20 mouse cellular contexts compared by ENCODE assay signal in the genomic region with DNA sequence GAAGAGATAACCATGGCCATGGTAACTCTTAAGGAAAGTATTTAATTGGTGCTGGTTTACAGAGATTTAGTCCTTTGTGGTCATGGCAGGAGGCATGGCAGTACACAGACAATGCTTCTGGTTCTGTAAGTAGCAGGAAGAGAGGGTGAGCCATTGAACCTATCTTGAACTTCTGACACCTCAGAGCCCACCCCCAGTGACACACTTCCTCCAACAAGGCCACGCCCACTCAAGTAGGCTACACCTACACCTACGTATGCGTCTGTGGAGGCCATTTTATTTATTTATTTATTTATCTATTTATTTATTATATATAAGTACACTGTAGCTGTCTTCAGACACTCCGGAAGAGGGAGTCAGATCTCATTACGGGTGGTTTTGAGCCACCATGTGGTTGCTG. TPM values are rescaled to one million over a fixed set of nuclear protein-coding genes. Genes with fewer than 3 reads are reported as not detected.
DNase-seq lines count a peak whose midpoint lies in the region; ATAC-seq lines count a peak whose summit lies in the region.
"Had no signal": no experiment of that assay in that cellular context is flagged by ENCODE, and none has a peak within 500 bp of the region (broad histone marks: within the 10 kb centered on the region; RNA-seq: fewer than 3 reads in every experiment).

No protein-coding gene starts in this region.

- no peak overlapping the region for H3K9ac ChIP-seq in kidney, embryonic 16.5 days (replicated peaks; ENCODE audit: low read length)
- H3K9ac ChIP-seq: embryonic facial prominence, embryonic 12.5 days; forebrain, embryonic 13.5 days; forebrain, embryonic 15.5 days; forebrain, postnatal 0 days had no signal

- H3K4me3 ChIP-seq in kidney, embryonic 16.5 days (ENCODE audit: low read length): no peak overlapping the region
- H3K4me3 ChIP-seq: embryonic facial prominence, embryonic 10.5 days; embryonic facial prominence, embryonic 12.5 days; forebrain, embryonic 13.5 days; forebrain, embryonic 15.5 days had no signal

- no peaks in the 10 kb centered on the region for H3K4me1 ChIP-seq in kidney, embryonic 16.5 days (ENCODE audit: insufficient read depth, low read length)
- H3K4me1 ChIP-seq: embryonic facial prominence, embryonic 10.5 days; embryonic facial prominence, embryonic 12.5 days; forebrain, embryonic 15.5 days had no signal

- H3K4me2 ChIP-seq in kidney, embryonic 16.5 days (replicated peaks; ENCODE audit: low read depth, low read length): no peak overlapping the region
- H3K4me2 ChIP-seq: embryonic facial prominence, embryonic 12.5 days; forebrain, embryonic 13.5 days; forebrain, embryonic 15.5 days had no signal

- no peaks in the 10 kb centered on the region for H3K27me3 ChIP-seq in kidney, embryonic 16.5 days (ENCODE audit: insufficient read depth, low read length)
- H3K27me3 ChIP-seq: embryonic facial prominence, embryonic 12.5 days; forebrain, embryonic 13.5 days; forebrain, embryonic 15.5 days; Patski had no signal

- DNase-seq in kidney, adult 18-20 months: no peak
- DNase-seq in ES-CJ7 (ENCODE audit: low read depth, low spot score) (peak; percentile 70), R1 (ENCODE audit: low read depth, low spot score) (peak; percentile 78)
- no peak for DNase-seq in cerebellum, postnatal 10 days
- DNase-seq: adrenal gland, adult 2 months; adrenal gland, postnatal 10 days; adrenal gland, postnatal 25 days; cerebellum, adult 11 months; cerebellum, adult 18-20 months; cerebellum, adult 8-10 months; cerebellum, adult 9-11 months; cerebellum, postnatal 25 days; forebrain, postnatal 0 days had no signal

- 0 out of 2 replicates have a peak, but pooled peaks cover 5% of the 10 kb centered on the region for H3K9me3 ChIP-seq in kidney, embryonic 16.5 days (ENCODE audit: low read length)
- H3K9me3 ChIP-seq: embryonic facial prominence, embryonic 10.5 days; embryonic facial prominence, embryonic 12.5 days; forebrain, embryonic 13.5 days; forebrain, embryonic 15.5 days; G1E had no signal

- peak; percentile 23; the same call in 1 of the 2 replicates for ATAC-seq in kidney, embryonic 16.5 days (ENCODE audit: low FRiP score, low TSS enrichment)
- ATAC-seq: forebrain, embryonic 13.5 days; forebrain, embryonic 15.5 days; forebrain, postnatal 0 days; Patski had no signal

- peaks cover 5% of the 10 kb centered on the region; the same call in 1 of the 2 replicates for H3K36me3 ChIP-seq in kidney, embryonic 16.5 days (ENCODE audit: insufficient read depth, low read length)
- H3K36me3 ChIP-seq: embryonic facial prominence, embryonic 12.5 days; forebrain, embryonic 15.5 days had no signal

- H3K27ac ChIP-seq in kidney, embryonic 16.5 days (ENCODE audit: low read length): no peak overlapping the region
- H3K27ac ChIP-seq: embryonic facial prominence, embryonic 10.5 days; embryonic facial prominence, embryonic 12.5 days; forebrain, embryonic 13.5 days; forebrain, embryonic 15.5 days had no signal

- WGBS in kidney, embryonic 16.5 days: 87% methylated on average over 4 of the region's 5 CpGs

RNA-seq across cellular contexts. Expression of a gene that starts 22.1 kb away (rescaled TPM):
- polyA plus RNA-seq in kidney, embryonic 16.5 days (2015; fragmentation: Nextera tagmentation; extraction: Ambion mirVana): 25.4 and 34.8 TPM in 2 replicates

Comparison
In these comparisons a context has a peak if more than half of its experiments do, and no peak if none do; other contexts are left out.
1. DNase-seq: peak in ES-CJ7 (single experiment) and R1 (single experiment); none in kidney, adult 18-20 months (single experiment) and cerebellum, postnatal 10 days (0 of 2).